Mouse (Mus musculus) adipocyte (in vitro differentiated cells): ENCODE results near the gene Matn4.
A peak's percentile ranks its signal among the peaks of the same experiment; 100 is the strongest.

Source experiments
- DNase-seq: peaks from one replicate; pipeline ENCODE4 v3.0.0-alpha.2; 2016; ENCODE audit warnings: low spot score

The Matn4 gene

DNA sequence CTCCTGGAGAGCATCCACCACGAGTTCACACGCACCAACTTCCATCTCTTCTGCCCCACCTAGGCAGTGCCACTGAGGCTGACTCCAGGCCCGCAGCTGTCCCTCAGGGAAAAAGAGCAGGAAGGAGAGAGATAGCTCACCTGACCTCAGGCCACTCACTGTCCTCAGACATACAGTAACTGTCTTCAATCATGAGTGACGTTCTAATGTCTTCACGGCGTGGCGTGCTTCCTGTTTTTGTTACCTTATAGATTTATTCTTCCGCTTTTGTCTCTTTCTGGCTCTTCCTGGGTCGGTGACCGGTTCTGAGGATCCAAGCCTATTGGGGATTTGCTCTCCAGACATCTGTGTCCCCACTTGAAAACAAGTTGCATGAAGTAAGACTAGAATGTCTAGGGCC, 9.6 kb upstream of the Matn4 start:
- DNase-seq: no peak

DNA sequence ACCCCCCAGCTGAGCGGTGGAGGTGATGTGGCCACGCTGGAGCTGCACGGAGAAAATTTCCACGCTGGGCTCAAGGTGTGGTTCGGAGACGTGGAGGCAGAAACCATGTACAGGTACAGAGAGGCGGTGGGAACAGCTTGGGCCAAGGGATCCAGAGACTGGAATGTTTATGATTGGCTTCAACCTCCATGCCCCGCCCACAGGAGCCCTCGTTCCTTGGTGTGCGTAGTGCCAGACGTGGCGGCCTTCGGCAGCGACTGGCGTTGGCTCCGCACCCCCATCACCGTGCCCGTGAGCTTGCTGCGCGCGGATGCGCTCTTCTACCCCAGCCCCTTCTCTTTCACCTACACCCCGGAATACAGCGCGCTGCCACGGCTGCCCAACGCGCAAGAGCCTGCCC, 9.2 kb upstream of the Matn4 start:
- DNase-seq: no peak

GRCm38 (mm10) chr2:164407708-164408107, 2.7 kb upstream of the Matn4 start:
- peak; percentile 68 for DNase-seq

DNA sequence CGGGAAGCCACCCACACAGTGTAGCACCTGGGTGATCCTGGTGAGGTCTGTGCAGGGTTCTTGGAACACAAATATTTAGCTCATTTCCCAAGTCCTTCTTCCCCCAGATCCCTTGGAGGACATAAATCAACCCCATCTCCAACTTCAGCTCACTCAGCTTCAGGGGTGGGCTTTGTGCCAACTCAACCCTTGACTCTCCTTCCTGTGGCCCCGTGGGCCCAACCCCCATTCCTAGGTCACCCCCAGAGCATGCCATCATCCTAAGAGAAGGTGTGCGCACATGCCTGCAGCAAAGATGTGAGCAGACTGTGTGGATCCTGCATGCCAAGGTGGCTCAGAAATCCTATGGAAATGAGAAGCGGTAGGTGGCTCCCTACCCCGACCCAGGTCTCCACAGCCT, 559 bp upstream of the Matn4 start:
- no peak for DNase-seq

GRCm38 (mm10) chr2:164404082-164404990, 624 bp downstream of the Matn4 start:
- no peak for DNase-seq

- no peak for DNase-seq
Measured at GRCm38 (mm10) chr2:164403396-164404081, 1.4 kb downstream of the Matn4 start.

GRCm38 (mm10) chr2:164402906-164403305, 2.1 kb downstream of the Matn4 start, which contains the start of gene Rbpjl:
Gene Rbpjl, plus strand, starts transcription at chr2:164403141.
- DNase-seq: peak; percentile 41

DNA sequence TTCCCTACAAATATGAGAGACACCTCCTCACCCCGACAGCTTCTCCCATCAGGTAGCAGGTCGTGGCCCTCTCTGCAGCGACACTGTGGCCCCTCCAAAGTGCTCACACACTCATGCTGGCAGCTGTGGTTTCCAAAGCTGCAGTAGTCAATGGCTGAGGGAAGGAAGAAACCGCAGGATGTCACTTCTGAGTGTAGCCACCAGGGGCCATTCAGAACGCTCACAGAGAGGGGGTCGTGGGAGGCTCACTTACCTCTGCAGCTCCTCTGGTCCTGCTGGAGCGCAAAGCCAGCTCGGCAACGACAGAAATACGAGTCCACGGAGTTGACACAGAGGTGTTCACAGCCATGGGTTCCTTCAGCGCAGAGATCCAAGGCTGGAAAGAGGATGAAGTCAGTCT, 8.0 kb downstream of the Matn4 start:
- no peak for DNase-seq

- DNase-seq: no peak
Measured at GRCm38 (mm10) chr2:164396076-164396475, 8.9 kb downstream of the Matn4 start.

DNA sequence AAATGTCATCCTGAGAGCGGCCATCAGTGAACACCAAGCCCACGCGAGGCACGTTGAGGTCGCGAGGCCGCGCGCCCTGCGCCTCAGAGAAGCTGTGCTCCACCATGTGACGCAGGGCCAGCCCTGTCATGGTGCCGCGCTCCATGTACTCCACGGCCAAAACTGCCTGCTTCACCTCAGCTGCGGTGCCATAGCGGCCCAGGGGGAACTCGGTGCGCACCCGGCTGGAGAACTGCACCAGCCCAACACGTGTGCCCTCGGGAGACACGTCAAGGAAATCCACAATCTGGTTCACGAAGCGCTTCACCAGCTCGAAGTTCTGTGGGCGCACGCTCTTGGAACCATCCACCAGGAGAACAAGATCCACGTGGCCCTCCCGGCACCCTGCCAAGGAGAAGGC, 11.8 kb downstream of the Matn4 start:
- DNase-seq: no peak

DNA sequence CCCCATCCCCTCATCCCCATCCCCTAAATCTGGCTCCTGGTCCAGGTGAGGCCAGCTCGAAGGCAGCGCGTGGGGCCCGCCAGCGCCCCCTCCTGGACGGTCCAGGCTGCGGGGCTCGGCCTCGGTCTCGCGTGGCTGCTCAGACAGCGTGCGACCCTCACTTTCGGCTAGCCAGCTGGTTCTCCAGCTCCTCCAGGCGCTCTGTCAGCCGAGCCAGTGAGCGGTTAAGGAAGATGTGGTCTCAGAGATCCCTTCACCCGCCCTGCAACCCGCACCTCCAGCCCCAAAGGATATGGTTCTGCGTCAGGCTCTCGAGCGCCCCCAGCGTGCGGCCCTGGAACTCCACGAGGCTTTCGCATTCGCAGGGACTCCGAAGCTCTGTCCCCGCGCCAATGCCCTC, 15.5 kb downstream of the Matn4 start:
- no peak for DNase-seq

DNA sequence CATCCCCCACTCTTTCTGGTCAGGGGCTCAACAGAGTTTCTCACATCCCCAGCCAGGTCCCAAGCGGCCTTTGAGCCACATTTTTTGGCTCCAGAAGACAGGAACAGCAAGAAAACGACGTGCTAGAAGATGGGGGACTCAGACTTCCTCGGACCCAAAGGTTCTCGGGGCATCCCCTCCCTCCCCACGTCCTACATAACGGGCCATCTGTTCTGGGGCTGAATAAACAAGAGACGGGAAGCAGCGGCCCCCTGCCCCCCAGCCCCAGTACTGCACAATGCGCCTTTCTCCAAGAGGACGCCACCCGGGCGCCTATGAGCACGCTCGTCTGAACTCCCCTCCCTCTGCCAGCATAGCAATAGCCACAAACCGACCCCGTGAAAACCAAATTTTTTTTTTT, 15.9 kb downstream of the Matn4 start, which contains the start of gene Slpi:
Gene Slpi (minus strand): TSS at position 76 of the 400 bp plus-strand sequence.
- no peak for DNase-seq

DNA sequence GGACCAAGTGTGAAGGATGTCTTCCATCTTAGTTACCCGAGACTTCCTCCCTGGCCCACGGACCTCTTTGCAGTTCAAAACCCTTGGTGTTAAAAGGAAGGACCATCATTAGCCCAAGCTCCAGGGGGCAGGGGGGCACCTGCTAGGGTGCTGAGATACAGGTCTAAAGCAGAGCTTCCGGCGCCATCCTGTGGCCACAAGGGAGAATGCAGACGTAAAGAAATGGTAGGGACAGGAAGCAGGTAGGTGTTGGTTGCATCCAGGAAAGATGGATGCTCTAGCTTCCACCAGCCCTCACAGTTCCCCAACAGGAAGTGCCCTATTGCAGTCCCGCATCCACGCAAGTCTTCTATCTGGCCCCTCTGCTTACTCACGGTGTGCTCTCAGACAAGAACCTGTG, 18.0 kb downstream of the Matn4 start:
- DNase-seq: peak; percentile 47

GRCm38 (mm10) chr2:164385927-164386763, 18.8 kb downstream of the Matn4 start:
- peak; percentile 51 for DNase-seq

- DNase-seq: peak; percentile 88
Measured at GRCm38 (mm10) chr2:164383656-164384399, 21.1 kb downstream of the Matn4 start.

DNA sequence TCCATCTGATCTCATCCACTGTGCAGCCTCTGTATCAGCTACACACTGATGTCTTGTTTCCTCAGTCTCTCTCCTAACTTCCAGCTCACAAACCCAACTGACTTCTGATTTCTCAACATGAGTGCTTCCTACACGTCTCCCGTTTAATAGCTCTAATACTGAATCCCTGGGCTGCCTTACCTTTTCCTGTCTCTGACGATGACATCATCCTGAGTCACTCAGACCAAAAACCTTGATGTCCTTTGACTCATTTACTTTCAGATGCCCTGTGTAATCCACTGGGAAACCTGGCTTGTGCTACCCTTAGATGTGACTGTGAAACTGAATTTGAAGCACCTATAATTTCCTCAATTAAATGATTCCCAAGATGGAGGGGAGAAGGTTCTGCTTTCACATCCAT, 22.0 kb downstream of the Matn4 start:
- no peak for DNase-seq

DNA sequence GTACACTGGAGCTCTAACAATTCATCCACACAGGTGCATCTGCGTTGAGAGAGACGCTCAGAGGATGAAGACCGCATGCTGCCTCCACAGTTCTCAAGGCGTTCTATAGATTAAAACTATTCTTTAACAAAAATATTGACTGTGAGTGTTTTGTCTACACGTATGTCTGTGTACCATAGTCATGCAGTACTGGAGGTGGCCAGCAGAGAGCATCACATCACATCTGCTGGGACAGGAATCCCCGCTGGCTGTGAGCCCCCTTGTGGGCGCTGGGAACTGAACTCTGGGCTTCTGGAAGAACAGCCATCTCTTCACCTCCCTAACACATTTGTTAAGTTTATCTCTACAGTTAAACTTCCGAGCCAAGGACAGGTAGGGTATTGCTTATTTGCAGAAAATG, 23.2 kb downstream of the Matn4 start:
- no peak for DNase-seq

DNA sequence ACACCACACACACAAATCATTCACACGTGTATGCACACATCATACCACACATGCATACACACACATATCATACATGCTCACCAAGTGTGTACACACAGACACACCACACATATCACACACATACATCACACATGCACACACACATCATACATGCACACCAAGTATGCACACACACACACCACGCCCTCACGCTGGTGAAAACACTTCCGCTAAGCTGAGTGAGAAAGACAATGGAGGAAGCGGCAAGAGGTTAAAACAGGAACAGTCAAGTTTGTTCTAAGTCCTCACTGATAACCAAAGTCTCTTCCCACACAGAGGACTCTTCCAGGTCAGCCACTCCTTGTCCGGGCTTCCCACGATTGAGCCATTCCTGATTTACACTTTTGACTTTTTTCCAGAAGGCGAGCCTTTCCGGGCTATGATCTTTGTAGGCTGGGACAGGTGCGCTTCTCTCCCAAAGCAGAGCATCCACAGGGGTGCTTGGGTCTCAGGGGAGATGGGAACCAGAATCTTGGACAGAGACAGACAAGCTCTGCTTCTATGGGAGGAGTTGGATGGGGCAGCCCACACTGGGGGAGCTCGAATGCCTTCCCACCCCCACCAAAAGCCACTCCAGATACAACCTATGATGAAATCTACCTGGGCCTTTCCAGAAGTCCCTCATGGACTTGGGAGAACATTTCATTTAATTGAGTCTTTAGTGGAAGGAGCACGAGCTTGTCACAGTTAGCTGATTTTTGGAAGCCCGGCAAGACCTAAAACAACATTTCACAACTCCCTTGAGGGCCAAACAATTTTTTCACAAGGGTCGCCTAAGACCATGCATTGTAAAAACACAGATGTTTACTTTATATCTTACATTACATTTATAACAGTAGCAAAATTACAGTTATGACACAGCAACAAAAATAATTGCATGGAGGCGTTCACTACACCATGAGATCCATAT, 27.2 kb downstream of the Matn4 start:
- peak; percentile 35 for DNase-seq

DNA sequence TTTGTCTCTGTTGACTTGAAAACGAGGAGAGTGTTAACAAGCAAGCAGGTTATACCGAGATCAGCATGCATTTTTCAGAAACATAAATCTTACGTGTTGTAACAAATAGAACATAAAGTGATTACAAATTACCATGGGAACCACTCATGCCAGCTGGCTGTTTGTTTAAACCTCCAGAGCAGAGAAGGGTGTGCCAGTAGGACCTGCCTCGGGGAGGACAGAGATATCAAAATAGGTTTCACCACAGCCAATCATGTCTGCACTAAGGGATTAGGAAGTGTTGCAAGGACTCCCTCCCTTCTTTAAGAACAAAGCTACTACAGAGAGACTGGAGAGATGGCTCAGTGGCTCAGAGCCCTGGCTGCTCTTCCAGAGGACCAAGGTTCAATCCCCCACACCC, 31.8 kb downstream of the Matn4 start:
- peak; percentile 50 for DNase-seq

- peak; percentile 45 for DNase-seq
Measured at GRCm38 (mm10) chr2:164372408-164373053, 32.4 kb downstream of the Matn4 start.
